Mouse (Mus musculus): Measurements from ENCODE around the gene Gm3448. TPM values are rescaled to one million over a fixed set of nuclear protein-coding genes. Genes with fewer than 3 reads are reported as not detected.
"Not testable (repeated sequence)": the region's sequence is repeated elsewhere in the genome, so short reads cannot be mapped to it uniquely, and the experiment has no call there.

The Gm3448 gene
- 1 to 10 TPM; 5.4 to 5.6 TPM for total RNA-seq (2021)
- long read RNA-seq, experiment 1, partial matches to known transcripts, result 4 of 12 reads
- long read RNA-seq, experiment 1, other reads (novel, unspliced or antisense), result 8 of 12 reads
- long read RNA-seq, experiment 2, partial matches to known transcripts, result 7 of 35 reads
- long read RNA-seq, experiment 2, other reads (novel, unspliced or antisense), result 28 of 35 reads

DNA sequence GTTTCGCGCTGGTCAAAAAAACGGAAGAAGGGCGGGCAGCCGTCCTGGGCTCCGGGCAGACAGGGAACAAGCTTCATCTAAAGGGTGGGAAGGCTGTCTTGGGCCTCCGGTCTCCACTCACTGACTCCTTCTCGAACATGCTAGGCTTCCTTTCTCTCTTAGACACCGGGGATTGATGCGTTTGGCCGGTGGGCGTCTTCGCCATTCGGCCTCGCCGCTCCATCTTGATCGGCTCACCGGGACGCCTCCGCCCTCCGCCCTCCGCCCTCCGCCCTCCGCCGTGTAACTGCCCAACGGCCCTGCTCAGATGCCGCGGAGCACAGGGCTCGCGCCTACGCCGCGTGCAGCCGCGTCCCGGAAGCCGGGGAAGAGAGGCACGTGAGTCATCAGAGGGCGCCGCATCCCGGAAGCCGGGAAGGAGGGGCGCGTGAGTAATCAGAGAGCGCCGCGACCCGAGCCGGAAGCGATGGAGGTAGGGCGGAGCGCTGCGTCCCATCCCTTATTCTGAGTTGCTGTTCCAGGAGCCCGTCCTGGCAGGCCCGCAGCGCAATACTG is at the start of gene Gm3448, which contains the start of the genes Ermard and Tcte3:
Gene Gm3448, minus strand, starts transcription at position 363 of the 555 bp plus-strand sequence.
Gene Ermard, plus strand, starts transcription at position 34 of the 555 bp plus-strand sequence.
Gene Tcte3, minus strand, starts transcription at position 314 of the 555 bp plus-strand sequence.
- DNase-seq (ENCODE audit: low spot score in 2 of 2), result peak in 1 of 2 experiments; percentile 8

DNA sequence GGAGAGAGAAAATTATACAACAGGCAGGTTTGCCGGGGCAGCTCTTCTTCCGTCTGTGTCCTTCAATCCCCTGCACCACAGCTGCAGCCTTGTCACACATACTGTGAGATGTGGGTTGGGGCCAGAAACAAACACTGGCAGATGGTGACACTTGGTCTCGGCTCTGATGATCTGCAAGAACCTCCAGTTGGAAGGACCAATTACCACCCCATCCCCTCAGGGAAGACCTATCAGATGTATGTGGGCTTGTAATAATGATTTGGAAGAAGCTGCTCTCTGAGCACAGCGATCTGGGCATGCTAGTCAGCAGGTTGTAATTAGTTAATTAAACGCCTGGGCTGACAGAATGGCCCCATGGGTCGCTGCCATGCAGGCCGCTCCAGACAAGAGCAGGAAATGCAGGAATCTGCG is 47.3 kb upstream of the Gm3448 start:
- DNase-seq (ENCODE audit: low spot score in 2 of 2), result no peak

DNA sequence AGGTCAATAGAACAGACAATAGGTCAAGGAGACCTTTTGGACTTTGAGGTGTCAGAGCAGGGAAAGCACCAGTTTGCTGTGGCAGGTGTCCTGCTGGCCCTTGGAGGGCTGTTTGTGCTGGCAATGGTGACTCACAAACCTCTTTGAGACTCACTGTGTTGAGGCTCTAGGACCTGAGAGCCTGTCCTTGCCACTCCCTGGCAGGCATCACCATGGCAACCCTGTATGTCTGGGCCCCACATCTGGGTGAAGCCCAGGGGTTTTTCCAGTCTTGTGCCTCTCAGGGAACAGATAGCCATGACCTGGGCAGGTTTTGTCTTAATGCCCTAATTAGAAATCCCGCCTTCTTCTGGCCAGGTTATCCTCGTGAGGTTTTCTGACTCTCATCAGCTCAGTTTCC is 46.8 kb upstream of the Gm3448 start:
- no peak for DNase-seq (ENCODE audit: low spot score in 2 of 2)

DNA sequence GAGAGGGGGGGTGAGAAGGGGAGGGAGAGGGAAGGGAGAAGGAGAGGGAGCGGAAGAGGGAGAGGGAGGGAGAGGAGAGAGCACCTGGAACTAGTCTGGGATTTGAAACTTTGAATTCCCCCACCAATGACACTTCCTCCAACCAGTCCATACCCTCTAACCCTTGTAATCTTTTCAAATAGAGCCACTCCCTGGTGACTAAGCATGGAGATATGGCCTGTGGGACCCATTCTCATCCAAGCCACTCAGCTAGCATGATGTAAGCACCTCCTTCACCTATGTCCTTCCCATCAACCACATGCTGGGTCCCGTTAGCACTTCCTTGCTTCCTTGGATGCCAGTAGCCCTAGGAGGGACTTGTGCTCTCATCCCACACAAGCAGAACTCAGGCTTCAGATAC is 43.7 kb upstream of the Gm3448 start:
- no peak for DNase-seq (ENCODE audit: low spot score in 2 of 2)

DNA sequence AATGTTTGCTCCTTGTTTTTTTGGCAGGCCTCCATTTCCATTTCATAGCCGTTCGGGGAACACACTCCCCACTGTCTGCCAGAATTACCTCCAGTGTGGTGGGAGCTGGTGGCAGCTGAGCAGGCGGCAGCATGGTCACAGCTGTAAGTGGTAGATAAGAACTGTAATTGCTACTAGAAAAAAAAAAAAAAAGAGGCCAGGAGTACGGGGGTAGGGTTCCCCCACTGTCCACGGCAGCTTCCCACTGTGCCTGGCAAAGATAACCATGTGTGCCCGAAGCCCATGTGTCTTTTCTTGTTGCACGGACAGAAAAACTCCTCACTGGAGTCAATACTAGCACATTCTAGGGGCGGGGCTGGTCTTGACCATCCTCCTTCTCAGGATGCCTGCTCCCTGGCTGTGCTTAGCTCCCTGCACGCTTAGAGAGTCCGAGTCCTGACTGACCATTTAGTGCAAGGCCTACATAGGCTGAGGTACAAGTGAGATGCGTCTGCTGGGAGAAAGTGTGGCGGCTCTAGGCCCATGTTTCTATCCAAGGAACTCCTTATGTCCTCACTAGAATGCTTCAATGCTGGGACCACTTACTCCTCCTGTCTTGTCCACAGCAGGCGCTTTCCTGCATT is 43.0 kb upstream of the Gm3448 start:
- no peak for DNase-seq (ENCODE audit: low spot score in 2 of 2)

DNA sequence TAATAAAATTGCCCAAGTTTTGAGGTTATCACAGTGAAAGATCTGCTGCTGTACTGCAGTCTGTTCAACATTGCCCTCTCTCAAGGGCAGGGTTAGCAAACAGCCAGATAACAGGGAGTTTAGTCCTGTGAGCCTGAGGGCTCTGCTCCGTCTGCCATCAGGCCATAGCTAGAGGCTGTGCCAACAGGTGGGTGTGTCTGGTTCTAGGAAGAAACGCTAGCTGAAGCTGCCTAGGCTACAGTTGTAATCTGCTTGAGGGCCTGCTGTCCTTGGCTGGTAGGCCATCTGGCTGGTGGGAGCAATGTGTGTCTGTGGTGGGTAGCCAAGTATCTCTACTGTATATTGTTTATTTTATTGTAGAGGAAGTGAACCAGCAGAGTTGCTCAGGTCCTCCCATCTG is 36.2 kb upstream of the Gm3448 start:
- no peak for DNase-seq (ENCODE audit: low spot score in 2 of 2)

DNA sequence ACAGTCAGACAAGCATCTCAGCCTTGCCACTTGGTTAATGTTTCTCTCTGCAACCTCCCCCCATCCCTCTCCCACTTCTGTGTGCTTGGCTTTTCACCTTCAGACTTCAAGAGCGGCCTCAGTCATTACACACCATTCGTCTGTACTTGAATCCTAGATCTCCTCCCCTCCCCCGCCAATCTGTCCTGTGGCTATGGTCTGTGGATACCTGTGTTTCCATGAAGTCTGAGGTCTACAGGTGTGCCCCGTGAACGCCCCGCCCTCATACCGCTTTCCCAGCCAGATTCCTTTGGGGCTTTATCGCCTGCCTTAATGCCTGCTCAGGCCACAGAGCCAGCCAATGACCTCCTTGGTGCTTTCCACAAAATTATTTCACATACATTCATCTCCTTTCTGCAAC is 33.7 kb upstream of the Gm3448 start:
- no peak for DNase-seq (ENCODE audit: low spot score in 2 of 2)

DNA sequence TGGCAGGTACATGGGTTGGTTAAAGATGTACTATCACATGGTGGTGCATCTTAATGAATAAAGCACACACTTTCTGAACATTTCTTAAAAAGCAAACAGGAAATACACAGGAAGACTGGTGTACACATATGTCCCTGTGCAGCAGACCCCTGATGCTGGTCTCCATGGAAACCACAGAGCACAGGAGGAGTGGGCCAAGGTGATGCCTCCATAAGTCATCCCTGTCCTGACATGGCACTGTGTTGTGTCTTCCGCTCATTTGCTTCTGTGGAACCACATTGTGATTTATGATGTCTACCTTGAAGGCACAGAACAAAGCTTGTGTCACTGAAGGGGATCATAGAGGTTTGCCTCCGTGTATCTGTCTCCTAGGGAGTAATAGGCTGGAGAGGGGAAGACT is 30.9 kb upstream of the Gm3448 start:
- DNase-seq (ENCODE audit: low spot score in 2 of 2), result no peak

DNA sequence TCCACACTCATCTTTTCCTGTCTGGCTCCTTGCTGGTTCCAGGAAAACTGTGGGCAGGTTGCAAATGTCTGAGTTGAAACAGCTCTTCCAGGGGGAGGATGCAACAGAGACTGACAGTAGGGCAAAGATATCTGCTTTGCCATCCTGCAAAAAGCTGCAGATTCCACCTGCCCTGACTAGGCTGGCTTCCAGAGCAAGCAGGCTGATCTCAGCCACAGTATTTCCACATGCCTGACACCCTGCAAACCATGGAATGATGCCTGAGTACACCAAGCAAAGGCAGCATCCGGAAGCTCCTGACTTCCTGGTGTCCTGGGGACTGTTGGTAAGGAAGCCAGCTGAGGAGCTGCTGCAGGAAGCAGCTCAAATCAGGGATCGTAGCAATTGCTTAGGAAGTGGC is 27.8 kb upstream of the Gm3448 start:
- no peak for DNase-seq (ENCODE audit: low spot score in 2 of 2)

DNA sequence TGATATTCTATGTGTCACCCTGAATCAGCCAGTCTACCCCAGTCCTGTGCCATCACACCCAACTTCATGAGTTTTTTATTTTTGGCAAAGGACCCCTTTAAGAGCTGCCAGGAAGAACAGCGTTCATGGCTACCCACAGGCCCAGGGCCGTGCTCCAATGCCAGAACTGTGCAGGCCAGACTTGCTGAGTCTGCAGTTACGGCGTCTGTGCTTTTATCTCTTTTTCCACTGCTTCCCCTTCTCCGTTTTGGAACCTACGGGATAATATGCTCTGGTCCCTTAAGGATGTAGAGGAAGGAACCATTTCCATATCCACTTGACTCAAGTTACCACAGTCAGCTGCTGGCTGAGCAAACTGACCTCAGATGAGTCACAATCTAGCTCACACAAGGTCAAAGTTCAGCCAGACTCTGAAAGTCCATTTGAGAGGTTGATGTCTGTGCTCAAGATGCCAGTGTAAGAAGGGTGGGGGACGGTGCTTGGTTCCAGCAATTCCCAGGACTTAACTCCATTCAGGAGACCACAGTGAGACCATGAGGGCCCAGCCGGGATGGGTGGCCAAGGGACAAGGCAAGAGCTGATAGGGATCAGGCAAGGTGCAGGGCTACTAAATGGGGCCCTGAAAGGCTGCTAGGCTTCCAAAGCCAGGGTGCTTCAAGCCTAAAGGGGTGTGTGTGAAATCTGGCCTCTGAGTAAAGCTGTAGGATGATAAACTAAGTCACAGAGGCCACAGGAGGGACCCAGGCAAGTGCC is 26.9 kb upstream of the Gm3448 start:
- DNase-seq (ENCODE audit: low spot score in 2 of 2), result no peak

DNA sequence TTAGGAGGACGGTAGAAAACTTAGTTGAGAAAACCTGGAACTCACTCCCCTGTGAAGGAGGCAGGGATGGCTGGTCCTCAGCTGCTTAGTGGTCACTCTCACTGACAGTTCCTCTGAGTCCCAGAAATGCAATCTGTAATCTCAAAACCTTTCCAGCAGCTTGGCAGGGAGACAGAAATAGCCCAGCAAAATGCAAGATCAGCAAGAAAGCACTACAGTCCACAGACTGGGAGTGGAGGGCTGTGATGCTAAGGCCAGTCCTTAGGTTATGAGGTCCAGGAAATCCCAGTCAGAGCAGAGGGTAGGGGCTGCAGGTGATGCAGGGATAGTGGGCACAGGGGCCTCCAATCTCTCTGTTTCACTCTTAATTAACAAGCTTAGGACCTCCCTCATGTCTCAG is 25.6 kb upstream of the Gm3448 start:
- DNase-seq (ENCODE audit: low spot score in 2 of 2), result no peak

DNA sequence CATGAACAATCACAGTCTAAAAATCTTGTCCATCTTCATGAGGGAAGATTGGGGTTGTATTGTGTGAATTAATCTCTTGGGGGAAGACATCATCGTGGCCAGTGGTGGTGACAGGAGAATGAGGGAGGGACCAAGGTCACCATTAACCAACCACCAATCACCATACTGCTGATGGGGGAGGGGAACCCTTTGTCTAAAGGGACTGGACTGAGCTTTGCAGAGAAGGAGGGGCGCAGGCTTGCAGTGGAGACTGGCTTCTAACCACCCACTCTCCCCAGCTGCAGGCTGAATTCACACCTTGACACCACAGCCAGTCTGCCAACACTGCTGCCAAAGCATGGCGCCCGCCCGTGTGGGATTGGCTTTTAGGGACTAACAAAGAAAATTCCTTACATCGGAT is 24.7 kb upstream of the Gm3448 start:
- DNase-seq (ENCODE audit: low spot score in 2 of 2), result no peak

DNA sequence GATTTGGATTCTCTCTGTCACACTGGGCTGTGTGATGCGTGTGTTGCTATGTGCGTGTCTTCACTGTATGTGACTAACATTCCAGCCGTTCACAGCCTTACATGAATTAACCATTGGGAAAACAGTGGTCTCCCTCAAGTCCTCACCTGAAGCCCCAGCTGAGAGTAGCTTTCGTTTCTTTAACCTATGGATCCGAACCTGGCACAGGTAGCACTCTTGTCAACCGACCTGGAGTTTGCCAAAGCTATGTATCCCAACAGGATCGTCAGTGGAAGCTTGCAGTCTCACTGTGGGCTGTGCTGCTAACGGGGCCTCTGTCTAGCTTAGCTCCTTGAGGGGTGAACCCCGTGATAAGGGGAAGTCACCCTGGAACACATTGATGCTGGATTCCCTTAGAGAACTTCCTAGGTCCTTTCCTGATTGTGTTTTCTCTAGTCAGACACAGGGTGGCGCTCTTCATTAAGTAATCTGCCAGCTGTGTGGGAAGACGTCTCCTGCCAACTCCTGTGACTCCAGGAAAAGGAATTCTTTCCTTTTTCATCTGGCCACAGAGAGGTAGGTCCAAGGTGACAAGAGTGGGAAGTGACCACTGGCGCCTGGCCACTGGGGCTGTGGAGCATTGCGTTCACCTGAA is 24.2 kb upstream of the Gm3448 start:
- peak; percentile 67 to 69 for DNase-seq (ENCODE audit: low spot score in 2 of 2)

DNA sequence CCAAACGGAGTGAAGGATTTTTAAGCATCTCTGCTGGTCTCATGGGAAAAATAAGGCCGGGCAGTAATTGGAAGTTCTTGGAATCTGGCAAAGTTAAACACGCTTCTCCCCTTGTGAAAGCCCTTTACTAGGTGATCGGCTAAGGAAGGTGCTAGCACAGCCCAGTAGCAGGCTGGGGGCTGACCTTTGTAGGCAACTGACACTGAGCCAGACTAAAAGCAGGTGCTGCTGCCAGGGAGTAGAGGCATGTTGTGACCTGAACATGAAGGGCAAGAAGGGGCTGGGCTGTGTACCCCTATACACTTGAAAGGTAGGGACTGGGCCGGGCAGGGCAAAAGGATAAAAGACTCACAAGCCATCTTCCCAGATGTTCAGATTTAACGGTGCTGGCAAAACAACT is 19.0 kb upstream of the Gm3448 start:
- no peak for DNase-seq (ENCODE audit: low spot score in 2 of 2)

DNA sequence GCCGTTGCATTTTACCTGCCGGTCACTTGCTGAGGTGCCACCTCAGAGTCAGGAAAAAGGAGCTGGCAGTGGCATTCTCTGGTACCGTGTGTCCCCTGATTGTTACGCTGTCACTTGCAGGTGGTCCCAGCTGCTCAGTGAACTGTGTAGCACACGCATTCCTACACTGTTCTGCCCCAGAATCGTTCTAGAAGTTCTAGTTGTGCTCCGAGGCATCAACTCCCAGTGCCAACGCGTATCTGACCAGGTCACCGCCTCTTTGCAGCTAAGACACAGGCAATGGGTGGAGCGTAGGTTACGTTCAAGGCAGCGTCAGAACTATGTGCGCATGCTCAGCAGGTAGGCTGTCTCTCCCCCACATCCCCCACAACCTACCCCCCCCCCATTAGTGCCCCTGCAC is 18.3 kb upstream of the Gm3448 start:
- no peak for DNase-seq (ENCODE audit: low spot score in 2 of 2)

DNA sequence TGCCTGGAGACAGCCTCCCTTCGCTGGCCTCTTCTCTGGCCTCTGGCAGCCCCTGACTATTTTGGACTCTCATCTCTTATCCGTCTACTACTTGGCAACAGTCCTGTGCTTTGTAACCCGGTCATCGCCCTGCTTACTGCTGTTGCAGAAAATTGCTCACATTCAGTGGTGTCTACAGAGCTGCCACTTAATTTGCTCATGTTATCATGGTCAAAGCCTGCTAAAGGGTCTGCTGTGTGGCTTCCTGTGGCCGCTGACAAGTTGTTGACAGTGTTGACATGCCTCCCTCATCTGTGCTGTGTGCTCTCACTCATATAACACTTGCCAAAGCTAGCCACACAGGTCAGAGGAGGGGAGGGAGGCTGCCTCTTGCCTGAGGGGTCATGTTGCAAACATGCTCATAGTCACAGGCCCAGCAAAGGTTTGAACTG is 16.8 kb upstream of the Gm3448 start:
- DNase-seq (ENCODE audit: low spot score in 2 of 2), result no peak

DNA sequence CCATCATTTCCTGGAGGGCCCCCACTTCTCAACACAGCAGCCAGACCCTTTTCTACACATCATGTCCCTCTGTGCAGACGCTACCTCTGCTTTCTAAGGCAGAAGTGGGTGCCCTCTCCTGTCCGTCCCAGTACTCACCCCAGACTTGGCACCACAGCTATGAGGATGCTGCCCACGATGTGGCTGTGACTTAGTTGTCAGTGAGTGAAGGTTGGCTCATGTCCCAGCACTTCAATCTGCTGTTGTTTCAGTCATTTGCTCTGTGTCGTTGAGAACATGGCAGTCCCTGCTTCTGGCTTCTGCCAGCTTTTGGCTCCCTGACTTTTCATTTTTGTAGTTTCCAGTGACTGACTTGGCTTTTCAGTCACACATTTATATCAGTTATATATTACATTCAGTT is 14.6 kb upstream of the Gm3448 start:
- no peak for DNase-seq (ENCODE audit: low spot score in 2 of 2)

DNA sequence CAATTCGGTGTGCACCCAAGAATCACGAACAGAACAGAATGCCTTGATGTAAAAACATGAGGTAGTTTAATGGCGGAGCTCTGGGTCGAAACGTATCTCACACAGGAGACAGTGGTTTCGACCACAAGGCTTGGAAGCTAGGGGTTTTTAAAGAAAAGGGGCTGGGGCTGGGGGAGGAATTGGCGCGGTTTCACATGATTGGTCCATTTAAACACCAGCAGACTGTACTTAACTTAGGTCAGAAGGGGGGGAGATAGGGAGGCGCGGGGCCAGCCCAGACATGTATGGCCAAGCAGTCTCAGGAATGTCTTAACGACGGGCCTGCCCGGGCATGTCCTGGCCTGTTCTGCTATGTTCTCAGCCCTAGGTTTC is 12.5 kb upstream of the Gm3448 start:
- DNase-seq (ENCODE audit: low spot score in 2 of 2), result not testable (repeated sequence)

DNA sequence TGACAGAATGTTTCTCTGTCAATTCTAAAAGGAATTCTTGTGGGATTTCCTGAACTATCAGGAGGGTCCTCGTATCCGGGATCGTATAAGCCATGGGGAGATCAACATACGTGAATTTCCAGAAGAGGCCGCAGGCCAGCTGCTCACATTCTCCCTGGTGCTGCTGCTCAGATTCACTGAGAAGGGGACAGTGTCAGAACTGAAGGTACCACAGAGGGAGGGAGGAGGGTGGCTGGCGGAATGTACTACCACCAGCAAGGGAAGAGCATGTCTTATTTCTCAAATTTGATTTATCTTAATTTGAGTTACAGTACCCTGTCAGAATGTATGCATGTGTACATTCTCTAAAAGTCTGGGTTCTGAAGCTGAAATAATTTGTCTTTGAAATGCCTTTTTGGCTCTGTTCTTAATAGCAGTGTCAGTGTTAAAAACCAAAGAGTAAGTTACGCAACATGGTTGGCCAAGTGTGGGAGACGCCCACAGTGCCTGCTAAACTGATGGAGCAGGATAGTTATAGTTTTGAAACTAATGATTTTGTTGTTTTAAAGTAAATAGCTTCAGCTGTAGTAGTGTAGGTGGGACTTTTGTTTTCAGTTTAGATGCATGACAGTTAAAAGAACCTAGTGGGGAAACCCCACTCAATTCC is 12.0 kb upstream of the Gm3448 start:
- not testable (repeated sequence) for DNase-seq (ENCODE audit: low spot score in 2 of 2)

DNA sequence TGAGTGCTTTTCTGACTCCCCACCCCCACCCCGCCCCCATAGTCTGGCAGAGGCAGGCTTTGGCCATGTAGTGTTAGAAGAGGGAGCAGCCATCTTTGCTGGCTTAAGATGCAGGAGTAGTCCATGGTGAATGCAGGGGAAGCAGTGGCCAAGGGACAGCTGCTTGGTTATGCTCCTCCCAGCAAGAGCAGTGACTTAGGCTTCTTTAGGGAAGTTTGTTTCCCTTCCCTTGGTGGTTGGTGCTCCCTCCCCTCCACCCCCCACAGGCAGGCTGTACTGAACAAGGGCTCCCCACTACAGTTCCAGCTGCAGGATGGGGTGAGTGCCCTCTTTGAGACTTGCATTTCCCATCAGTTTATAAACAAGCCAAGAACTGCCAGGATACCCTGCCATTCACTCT is 11.4 kb upstream of the Gm3448 start:
- DNase-seq (ENCODE audit: low spot score in 2 of 2), result not testable (repeated sequence)

DNA sequence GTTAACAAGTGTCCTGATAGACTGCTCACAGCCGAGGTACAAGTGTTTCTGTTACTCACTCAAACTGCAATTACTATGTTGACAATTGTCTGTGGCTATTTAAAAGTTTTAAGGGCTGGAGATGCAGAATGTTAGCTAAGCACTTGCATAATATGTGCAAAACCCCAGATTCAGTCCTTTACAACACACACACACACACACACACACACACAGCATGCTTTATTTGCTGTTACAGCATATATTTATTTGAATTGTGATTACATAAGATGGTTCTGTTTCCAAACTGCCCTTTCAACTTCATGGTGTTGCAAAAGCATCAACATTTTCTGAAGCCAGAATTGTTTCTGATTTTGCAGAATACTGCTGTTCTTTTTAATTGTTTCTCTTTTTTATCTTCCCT is 9.0 kb upstream of the Gm3448 start:
- not testable (repeated sequence) for DNase-seq (ENCODE audit: low spot score in 2 of 2)

Data from adrenal gland, adult 18-20 months (tissue).